Mouse (Mus musculus): ENCODE measurements around the gene Atp8b5.

The Atp8b5 gene

DNA sequence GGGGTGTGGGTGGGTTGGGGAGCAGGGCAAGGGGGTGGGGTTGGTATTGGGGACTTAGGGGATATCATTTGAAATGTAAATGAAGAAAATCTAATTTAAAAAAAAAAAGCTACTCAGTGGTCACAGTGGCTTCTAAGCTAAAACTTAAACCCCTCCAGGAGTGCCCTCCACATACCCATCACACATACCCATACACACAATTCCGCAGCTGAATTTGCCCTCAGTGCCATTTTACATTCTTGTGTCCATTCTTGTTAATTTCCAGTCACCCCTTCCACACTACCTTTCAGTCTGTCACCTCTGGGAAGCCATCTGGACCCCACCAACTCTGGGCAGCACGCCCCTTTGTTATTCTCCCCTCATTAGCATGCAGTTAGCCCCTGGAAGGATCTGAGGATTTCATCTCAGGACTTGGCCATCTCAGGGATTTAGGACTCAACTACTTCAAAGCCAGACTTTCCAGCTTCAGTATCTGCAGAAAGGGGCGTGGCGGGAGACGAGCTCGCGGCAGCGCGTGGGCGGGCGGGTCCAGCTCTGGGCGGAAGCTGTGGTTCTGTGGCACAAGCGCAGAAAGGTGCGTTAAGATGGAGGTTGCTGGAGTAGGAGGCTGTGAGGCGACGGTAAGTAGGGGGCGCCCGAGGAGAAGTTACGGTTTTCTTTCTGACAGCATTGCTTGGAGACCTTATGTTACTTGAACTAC, at the start of gene Atp8b5:
TSS of gene Atp8b5 (plus strand) at position 537 of the 700 bp plus-strand sequence.
- peak; percentile 97 for DNase-seq

DNA sequence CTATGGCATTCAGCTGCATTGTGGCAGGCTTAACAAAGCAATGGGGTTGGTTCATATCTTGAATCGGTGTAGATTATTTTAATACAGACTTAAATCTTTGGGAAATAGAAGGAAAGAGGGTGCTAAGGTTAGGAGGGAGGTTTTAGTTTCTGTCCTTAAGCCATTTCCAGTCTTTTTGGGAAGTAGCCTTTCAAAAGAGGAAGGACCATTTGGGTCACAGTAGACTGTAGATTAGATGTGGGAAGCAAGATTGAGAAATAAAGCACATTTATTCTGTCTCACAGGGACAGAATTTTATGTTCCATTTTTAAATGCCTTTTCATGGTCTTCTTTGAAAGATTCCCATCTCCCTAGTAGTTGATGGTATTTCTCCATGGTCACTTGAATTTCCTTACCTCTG, 49.0 kb upstream of the Atp8b5 start:
- DNase-seq: no peak

DNA sequence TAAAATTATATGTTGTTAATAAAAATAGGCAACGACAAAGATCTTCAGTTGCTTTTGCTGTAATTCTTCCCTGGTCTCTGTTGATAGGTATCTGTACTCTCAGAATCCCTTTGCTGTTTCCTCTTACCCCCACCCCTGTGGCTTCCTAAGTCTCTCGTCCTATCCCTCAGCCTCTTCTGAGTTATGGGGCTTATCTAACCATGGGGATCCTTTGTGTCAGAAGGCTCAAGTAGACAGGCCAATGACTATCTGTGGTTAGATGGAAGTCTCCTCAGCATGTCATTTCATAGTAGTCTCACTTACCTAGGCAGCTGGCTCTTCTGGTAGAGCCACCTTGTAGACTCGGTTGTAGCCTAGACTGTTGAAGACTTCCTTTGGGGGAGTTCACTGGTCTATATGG, 35.1 kb upstream of the Atp8b5 start:
- no peak for DNase-seq

DNA sequence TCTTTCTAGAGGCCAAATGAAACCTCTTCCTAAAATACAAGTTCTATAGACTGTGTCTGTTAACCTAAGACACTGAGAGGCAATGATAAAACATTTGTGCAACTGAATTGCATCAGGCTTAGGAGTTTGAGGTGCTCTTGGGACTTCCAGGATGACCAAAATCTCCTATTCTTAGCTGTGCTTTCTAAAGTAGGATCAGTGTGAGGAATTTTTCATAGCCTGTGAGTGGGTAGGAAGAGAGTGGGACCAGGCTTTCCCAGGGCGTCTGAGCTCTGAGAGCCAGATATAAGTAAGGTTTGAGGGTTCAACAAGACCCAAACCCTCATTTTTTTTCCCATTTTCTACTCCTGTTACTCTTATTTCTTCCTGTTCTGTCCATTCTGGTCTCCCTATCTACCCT, 34.0 kb upstream of the Atp8b5 start:
- DNase-seq: no peak

DNA sequence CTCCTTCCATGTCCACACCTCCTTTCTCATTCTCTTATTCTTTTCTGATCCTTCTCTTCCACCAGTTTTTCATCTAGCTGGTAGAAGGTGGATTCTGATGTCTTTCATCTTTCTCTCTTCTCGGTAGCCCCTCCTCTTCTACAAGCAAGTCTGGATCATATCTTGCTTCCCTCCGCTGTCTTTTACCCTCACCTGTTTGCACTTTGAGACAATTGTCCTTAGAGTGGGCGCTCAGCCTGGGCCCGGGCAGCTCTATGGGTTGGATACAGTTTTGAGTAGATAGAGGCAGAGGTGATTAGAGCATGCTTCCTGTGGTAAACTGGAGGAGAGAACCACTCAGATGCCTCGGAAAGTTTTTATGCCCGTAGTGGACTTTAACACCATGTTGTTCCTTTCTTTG, 33.5 kb upstream of the Atp8b5 start:
- DNase-seq: peak; percentile 79

DNA sequence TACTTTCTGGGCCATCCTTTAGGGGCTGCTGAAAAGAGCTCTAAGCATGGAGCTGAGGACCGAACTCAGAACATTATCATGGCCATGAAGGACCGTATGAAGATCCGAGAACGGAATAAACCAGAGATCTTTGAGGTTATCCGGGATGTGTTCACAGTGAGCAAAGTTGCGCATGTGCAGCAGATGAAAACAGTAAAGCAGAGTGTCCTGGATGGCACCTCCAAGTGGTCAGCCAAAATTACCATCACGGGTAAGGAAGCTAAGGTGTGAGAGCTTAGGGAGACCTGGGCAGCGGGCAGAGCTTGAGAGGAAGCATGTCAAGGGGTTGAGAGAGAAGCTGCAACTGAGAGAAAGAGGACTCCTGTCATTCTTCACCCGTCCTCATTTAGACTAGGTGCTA, 30.1 kb upstream of the Atp8b5 start:
- DNase-seq: peak; percentile 67

DNA sequence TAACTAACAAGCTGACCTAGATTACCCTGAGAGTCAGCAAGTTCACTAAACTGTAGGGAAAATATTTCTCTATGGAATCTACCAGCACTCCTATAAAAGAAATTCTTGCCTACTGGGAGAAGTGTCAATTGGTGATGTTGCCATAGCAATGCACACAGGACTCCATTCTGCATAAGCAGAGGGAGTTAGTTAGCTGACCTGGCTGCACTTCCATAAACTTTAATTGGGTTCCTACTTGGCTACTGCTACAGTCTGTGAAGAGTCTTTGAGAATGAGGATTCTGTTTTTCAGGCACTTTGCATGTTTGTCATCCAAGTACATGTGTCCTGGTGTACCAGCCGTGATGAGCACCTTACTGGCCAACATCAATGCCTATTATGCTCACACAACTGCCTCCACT, 26.2 kb upstream of the Atp8b5 start:
- peak; percentile 72 for DNase-seq

DNA sequence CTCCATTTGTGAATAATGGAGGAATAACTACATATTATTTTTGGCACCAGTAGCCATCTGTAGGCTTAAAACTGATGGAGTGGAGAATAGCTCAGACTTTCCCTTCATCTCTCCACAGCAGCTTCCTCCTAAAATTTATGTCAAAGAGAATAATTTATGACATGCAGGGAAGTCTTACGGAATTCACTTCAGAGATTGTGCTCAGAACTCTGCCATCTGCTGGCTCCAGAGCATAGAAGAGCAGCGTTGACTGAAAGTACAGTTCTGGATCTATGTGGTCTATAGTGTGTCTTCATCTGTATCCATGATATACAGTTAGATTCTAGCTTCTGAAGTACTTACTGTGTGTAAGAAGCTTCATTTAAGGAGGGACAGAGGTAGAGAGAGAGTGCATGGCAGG, 22.9 kb upstream of the Atp8b5 start:
- no peak for DNase-seq

DNA sequence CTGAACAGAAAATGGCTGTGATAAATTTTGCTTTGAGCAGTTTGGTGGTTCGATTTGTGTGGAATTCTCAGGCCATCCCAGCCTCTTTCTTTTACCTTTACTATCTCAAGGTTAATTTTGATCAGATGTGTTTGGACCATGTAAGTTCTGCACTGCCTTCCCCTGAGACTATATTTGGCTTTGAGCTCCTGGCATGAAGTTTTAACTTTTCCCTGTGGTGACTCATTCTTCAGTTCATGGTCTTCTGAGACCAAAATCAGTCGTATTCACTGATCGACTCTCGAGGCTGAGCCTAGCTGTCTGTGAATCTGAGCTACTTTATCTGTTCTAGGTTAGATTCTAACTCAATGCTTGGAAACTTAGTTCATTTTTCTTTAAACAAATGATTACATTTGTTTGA, 21.2 kb upstream of the Atp8b5 start:
- DNase-seq: peak; percentile 66

DNA sequence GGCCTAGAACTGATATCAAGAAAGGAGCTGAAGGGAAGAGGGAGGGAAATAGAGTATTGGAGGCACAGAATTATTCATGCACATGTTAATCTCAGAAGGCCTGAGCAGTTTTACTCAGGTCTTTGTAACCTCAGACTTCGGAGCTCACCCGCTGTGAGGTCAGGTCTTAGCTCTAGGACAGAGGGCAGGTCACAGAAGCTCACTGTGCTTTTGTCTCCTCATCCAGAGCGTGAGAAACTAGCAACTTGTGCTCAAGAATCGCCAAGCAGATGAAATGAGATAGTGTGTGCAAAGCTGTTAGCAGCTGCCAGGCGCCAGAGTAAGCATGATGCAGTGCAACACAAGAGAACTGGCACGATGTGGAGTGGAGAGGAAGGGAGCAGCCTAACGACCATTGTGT, 18.9 kb upstream of the Atp8b5 start:
- DNase-seq: peak; percentile 70

DNA sequence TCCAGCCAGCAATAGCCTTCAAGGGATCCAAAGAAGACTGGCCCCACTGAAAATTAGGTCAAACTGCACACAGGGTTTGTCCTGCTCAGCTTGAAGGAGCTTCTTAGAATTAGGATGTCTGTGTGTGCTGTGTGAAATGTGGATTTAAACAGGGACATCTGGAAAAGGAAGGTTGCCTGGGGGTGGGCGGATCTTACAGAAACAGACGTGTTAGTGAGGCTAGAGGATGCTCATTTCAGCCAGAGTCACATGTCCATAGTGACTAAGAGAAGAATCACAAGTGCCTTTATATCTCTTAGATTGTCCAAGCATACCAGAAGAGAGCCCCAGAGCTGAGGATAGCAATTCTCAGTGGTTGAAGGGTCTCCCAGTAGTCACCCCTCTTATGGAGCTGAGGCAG, 18.1 kb upstream of the Atp8b5 start:
- DNase-seq: no peak

DNA sequence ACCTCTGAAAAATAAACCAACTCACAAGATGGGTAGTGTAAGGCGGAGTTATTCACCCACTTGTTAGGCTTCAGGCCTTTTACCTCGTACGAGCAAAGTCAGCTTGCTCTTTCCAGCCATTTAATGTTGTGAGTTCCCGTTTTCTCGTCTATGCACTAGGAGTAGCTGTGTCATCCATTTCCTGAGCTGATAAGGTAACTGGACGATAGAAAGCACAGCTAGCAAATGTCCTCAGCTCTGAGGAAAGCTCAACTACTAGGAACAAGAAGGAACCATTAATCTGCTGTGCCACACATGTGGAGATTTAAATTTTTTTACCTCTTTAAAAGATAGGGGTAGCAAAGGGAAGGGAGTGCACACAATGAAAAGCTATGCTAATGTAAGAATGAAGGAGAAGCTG, 15.7 kb upstream of the Atp8b5 start:
- DNase-seq: no peak

DNA sequence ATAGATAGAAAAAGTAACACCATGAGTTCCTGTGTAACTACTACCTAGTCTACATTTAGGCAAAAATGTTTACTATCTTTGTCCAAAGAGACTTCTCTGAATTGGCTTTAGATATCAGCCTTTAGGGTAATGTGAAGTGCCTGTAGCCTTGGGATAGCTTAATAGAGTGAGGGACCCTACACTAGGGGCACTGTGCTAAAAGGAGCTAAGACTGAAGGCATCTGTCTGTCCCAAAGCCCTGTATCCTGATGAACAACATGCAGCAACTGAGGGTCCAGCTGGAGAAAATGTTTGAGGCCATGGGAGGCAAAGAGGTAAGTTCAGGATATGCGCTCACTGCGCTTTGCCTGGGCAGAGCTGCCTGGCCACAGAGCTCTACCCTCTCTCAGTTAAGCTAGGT, 9.9 kb upstream of the Atp8b5 start:
- DNase-seq: no peak

DNA sequence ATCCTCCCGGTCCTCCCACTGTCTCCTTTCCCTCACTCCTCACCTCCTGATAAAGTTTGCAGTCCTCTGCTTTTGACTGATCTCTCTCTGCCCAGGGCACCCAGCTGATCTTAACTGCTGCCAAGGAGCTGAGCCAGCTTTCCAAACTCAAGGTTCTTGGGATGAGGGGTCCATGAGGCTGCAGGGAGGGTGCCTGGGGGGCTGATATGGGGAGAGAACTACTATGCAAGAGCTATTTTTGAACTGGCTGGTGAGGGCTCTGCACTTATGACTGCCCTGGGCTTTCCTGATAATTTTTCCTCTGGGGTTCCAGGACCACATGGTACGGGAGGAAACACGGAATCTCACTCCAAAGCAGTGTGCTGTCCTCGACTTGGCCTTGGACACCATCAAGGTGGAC, 8.4 kb upstream of the Atp8b5 start:
- DNase-seq: no peak

DNA sequence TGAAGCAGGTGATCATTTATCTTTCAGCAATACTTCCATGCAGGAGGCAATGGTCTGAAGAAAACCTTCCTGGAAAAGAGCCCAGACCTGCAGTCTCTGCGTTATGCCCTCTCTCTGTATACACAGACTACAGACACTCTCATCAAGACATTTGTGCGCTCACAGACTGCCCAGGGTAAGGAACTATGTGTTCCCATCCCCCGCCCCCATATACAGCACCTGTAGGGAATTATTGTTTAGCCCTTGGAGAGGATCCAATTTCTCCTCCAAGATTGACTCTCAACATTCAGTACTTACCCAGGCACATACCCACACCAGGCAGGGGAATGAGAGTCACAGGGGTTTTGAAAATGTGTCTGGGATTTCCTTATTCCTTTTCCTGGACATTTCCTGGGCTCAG, 7.5 kb upstream of the Atp8b5 start:
- no peak for DNase-seq

DNA sequence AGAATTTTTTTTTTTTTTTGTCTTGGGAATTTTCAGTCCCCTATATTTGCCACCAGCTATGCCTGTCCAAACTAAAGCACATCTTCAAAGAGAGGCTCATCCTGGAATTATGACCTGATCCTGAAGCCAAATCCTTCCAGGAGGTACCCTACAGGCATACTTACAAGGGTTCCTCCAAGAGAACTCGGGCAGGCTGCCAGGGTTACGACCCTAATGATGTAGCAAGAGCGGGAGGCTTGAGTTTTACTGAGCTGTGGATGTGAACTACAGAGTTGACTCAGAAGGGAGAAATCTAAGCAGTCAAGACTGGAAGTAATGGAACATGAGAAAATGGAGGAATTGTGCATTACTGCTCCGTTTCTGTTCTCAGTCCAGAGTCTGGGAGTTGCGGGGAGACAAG, 6.9 kb upstream of the Atp8b5 start:
- DNase-seq: no peak

DNA sequence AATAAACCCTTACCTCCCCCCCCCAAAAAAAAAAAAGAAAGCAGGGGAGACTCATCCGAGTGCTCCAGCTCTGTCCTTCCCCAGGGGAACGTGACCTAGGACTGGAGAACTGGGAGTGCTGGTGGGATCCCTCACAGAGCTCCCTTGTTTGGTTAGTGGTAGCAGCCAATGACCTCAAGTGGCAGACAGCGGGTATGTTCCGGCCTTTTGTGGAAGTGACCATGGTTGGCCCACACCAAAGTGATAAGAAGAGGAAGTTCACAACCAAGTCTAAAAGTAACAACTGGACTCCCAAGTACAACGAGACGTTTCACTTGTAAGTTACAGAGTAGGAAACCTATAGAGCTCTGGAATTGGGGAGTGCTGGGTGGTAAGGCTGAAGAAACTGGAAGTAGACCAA, 4.1 kb upstream of the Atp8b5 start:
- DNase-seq: peak; percentile 94

DNA sequence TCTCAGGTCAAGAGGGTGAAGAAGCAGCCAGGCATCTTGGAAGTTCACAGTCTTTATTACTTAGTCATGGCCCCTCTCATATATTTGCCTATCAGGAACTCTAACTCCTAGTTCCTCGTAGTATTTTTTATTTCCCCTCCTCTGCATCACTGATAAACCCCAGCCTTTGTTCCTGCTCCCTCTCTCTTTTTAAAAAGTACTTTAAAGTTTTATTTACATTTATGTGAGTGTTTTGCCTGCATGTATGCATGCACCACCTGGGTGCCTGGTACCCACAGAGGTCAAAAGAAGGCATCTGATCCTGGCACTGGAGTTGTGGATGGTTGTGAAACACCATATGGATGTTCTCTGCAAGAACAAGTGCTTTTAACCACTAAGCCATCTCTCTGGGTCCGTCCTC, 813 bp upstream of the Atp8b5 start:
- DNase-seq: no peak

DNA sequence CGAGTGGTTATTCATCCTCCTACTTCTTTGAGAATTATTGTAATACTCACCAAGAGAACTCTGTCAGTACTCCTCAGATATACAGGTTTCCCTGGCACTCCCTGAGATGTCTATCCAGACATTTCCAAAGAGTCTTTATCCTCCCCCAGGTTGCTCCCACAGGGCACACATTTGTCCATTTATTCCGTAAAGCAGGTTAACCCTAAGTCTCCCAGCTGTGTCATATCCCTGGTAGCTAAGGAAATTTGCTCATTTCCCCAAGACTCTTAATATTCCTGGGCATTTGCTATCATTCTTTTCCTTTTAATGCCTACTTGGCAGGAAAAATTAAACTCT, 332 bp downstream of the Atp8b5 start:
- no peak for DNase-seq

DNA sequence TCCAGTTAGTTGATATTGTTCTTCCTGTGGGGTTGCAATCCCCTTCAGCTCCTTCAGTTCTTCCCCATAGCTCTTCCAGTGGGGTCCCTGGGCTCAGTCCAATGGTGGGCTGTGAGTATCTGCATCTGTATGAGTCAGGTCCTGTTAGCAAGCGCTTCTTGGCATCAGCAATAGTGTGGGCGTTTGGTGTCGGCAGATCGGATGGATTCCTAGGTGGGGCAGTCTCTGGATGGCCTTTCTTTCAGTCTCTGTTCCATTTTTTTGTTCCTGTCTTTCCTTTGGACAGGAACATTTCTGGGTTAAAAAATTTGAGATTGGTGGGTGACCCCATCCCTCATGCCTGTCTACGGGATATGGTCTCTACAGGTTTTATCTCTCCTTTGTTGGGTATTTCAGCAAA, 18.5 kb downstream of the Atp8b5 start:
- peak; percentile 76 for DNase-seq

DNA sequence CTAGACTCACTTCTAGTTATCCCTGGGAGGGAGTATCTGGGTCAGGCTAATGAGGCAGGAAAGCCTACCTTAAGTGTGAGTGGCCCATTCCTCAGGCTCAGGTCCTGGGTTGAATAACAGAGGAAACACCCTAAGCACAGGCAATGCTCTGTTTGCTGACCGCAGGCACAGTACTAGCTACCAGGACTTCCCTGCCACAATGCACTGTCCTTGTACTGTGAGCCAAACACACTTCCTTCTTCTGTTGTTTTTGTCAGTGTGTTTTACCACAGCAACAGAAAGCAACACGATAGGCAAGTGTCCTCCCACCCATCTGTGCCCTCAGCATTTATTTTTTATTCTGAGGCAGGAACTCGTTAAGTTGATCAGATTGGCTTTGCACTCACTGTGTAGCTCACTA, 20.3 kb downstream of the Atp8b5 start:
- peak; percentile 88 for DNase-seq

DNA sequence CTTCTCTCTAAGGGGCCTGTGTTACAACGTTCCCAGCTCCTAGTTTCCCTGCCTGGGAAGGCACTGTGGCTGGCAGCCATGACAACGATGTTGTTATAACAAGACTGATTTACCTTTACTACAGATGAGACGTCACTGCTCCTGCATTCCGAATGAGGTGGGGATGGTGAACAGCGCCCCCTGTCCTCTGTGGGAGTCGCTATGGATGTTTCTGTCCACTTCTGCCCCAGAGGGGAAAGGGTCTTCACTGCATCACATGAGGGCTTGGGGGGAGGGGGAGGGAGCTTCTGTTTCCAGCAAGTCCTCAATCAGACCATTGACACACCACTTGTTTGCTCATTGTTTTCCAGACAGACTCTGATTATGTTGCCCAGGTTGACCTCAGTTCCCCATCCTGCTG, 27.0 kb downstream of the Atp8b5 start:
- peak; percentile 78 for DNase-seq

DNA sequence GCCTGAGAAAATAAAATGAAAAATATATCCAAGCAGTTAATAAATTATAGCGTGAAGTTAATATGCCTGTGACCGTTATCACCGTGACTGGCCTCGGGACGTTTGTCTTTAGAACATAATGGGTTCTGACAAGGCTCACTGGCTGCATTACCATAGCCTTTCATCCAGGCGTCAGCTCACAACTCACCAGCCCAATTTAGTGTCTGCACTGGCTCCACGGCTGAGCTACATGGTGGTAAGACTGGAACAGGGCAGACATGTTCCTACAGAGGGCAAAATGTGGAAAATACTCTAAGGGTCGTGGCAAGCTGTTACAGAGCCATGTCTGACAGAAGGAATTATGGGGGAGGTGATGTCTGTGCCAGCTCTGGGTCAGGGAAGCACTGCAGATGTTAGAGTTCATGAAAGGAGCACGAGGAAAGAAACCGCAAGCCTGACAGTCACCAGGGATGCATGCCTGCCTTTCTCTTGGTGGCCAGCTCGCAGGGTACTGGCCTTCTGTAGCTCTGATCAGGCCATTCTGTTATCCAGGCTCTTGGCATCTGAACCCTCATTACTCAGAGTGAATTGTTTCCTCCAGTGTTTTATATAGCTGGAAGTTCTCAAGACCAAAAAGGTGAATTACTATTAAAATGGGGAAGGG, 42.9 kb downstream of the Atp8b5 start:
- DNase-seq: peak; percentile 74

DNA sequence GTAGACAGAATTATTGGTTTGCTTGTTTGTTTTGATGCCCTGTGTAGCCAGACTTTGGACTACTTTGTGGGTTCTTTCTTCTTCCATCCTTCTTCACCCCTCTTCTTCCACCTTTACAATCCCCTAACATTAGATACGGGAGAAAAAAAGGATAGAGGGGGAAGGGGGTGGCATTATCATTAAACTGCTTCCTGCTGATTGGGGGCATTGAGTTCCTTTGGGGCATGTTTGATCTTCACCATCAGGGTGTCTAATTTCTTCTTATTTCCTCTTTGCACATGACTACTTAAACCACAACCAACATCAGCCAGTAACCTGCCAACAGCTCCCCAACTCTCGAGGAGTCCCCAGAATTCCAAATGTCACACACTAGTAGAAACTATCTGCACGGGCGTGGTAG, 54.6 kb downstream of the Atp8b5 start:
- DNase-seq: no peak

DNA sequence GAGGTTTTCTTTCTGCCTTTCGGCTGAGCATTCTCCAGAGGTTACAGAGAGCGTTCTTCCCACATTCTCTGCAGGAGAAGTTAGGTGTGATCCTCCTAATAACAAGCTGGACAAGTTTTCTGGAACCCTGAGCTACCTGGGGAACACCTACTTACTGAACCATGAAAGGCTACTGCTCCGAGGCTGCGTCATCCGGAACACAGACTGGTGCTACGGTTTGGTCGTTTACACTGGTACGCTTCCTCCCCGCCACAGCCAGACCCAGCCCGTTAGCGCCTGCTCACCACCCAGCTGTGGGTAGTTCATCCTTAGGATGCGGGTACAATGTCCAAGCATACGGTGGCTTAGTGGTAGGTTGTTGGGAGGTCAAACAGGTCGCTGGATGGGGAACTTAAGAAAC, 55.4 kb downstream of the Atp8b5 start:
- no peak for DNase-seq

All from heart, adult 11 months (tissue).